Mouse (Mus musculus) stomach, embryonic 15.5 days (tissue): ENCODE results near the gene Mmp12. TPM values are rescaled to one million over a fixed set of nuclear protein-coding genes. Genes with fewer than 3 reads are reported as not detected.
"Not testable (repeated sequence)": the region's sequence is repeated elsewhere in the genome, so short reads cannot be mapped to it uniquely, and the experiment has no call there.

Experiments
- ATAC-seq: fragments of 200-750 bp; cut with Nextera tagmentation; 2 replicates; pipeline ENCODE4 v1.8.0; 2017; ENCODE audit warnings: low read depth, moderate number of reproducible peaks, moderate TSS enrichment; ENCODE audit not compliant: insufficient read depth, low FRiP score
- H3K27ac ChIP-seq: fragments of 300-500 bp; sonication (generic); 2 replicates; pipeline ENCODE4 v1.5.1; 2015; ENCODE audit warnings: mild to moderate bottlenecking, inconsistent platforms
- H3K27me3 ChIP-seq: fragments of 300-500 bp; sonication (generic); replicated peaks from 2 replicates; pipeline ENCODE4 v1.6.1; 2015; ENCODE audit warnings: inconsistent platforms
- H3K36me3 ChIP-seq: fragments of 300-500 bp; sonication (generic); 2 replicates; pipeline ENCODE4 v1.6.1; 2015; ENCODE audit warnings: inconsistent platforms
- H3K4me1 ChIP-seq: fragments of 300-500 bp; sonication (generic); 2 replicates; pipeline ENCODE4 v1.6.1; 2015; ENCODE audit warnings: inconsistent platforms
- H3K4me2 ChIP-seq: fragments of 300-500 bp; sonication (generic); 2 replicates; pipeline ENCODE4 v1.6.1; 2015; ENCODE audit warnings: mild to moderate bottlenecking, inconsistent platforms
- H3K4me3 ChIP-seq: fragments of 300-500 bp; sonication (generic); replicated peaks from 2 replicates; pipeline ENCODE4 v1.5.1; 2015; ENCODE audit warnings: inconsistent platforms
- H3K9ac ChIP-seq: fragments of 300-500 bp; sonication (generic); 2 replicates; pipeline ENCODE4 v1.6.1; 2015; ENCODE audit warnings: inconsistent platforms
- H3K9me3 ChIP-seq: fragments of 300-500 bp; sonication (generic); 2 replicates; pipeline ENCODE4 v1.6.1; 2016; ENCODE audit warnings: inconsistent platforms
- whole genome bisulfite sequencing: fragments of 180-500 bp; shearing (Covaris S2); methylation state at CpG from one replicate; pipeline ENCODE4 v1.1.7; 2015; 5-methylcytosine and 5-hydroxymethylcytosine counted together
- polyA plus RNA-seq: library from polyadenylated mRNA; unstranded; fragments of >200 nt; fragmentation: Nextera tagmentation; extraction: Ambion mirVana; gene quantifications from 2 replicates; pipeline ENCODE4 v1.2.1, GENCODE M21; 2015

Mmp12 gene
- polyA plus RNA-seq: 0.14 and 0.28 TPM in 2 replicates

GRCm38 (mm10) chr9:7344107-7344506, at the start of gene Mmp12:
Gene Mmp12, plus strand, starts transcription at chr9:7344381.
- Histone ChIP-seq H3K36me3 (no peaks in the 10 kb centered on the region), H3K27me3 (no peaks in the 10 kb centered on the region), H3K9ac (no peak within 1 kb of the TSS), H3K4me3 (no peak within 1 kb of the TSS), H3K9me3 (no peaks in the 10 kb centered on the region), H3K27ac (no peak within 1 kb of the TSS), H3K4me1 (no peaks in the 10 kb centered on the region), H3K4me2 (no peak within 1 kb of the TSS)
- no peak for ATAC-seq

DNA sequence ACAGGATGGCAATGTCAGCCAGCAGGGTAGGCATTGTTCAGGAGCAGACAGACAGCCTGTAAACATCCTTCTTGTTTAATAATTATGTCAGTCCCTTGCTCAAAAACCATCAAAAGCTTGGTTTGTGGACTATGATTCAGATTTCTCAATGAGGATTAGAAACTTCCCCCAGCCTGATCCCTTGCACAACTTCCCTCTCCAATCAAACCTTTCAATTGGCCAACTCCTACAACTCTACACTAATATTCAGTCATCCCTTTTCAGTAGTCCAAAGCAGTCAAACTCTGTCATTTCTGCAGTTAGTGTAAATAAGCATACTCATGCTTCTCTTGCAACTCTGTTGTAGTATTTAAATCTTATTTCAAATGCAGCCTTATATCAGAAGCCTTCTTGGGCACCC, 12.3 kb upstream of the Mmp12 start:
- H3K36me3 ChIP-seq: no peaks in the 10 kb centered on the region
- ATAC-seq: no peak
- no peak overlapping the region for H3K4me3 ChIP-seq

GRCm38 (mm10) chr9:7335766-7336680, 8.2 kb upstream of the Mmp12 start:
- WGBS: 73% methylated on average over 5 of the region's 6 CpGs
- no peak overlapping the region for H3K27ac ChIP-seq
- H3K36me3 ChIP-seq: no peaks in the 10 kb centered on the region
- no peaks in the 10 kb centered on the region for H3K9me3 ChIP-seq
- no peak overlapping the region for H3K9ac ChIP-seq
- H3K27me3 ChIP-seq: no peaks in the 10 kb centered on the region
- no peak overlapping the region for H3K4me3 ChIP-seq
- H3K4me2 ChIP-seq: no peak overlapping the region
- no peaks in the 10 kb centered on the region for H3K4me1 ChIP-seq
- ATAC-seq: no peak

More for the DNA sequence above, 12.3 kb upstream of the Mmp12 start:
- Histone ChIP-seq H3K27ac (no peak overlapping the region), H3K9me3 (no peaks in the 10 kb centered on the region), H3K4me1 (no peaks in the 10 kb centered on the region), H3K4me2 (no peak overlapping the region), H3K27me3 (no peaks in the 10 kb centered on the region), H3K9ac (no peak overlapping the region)

GRCm38 (mm10) chr9:7336740-7337483, 7.3 kb upstream of the Mmp12 start:
- no peak overlapping the region for H3K4me3 ChIP-seq
- no peak for ATAC-seq
- no peak overlapping the region for H3K4me2 ChIP-seq

GRCm38 (mm10) chr9:7345513-7345912, 1.3 kb downstream of the Mmp12 start:
- no peaks in the 10 kb centered on the region for H3K36me3 ChIP-seq
- no peak overlapping the region for H3K27ac ChIP-seq
- 84% methylated on average over 2 of the region's 2 CpGs for WGBS
- no peak overlapping the region for H3K4me2 ChIP-seq
- no peaks in the 10 kb centered on the region for H3K9me3 ChIP-seq
- no peak for ATAC-seq
- H3K27me3 ChIP-seq: no peaks in the 10 kb centered on the region
- no peaks in the 10 kb centered on the region for H3K4me1 ChIP-seq
- no peak overlapping the region for H3K4me3 ChIP-seq
- no peak overlapping the region for H3K9ac ChIP-seq

More at GRCm38 (mm10) chr9:7336740-7337483, 7.3 kb upstream of the Mmp12 start:
- H3K36me3 ChIP-seq: no peaks in the 10 kb centered on the region
- H3K9ac ChIP-seq: no peak overlapping the region
- H3K9me3 ChIP-seq: no peaks in the 10 kb centered on the region
- H3K27ac ChIP-seq: no peak overlapping the region
- H3K27me3 ChIP-seq: no peaks in the 10 kb centered on the region
- H3K4me1 ChIP-seq: no peaks in the 10 kb centered on the region

- H3K36me3 ChIP-seq: no peaks in the 10 kb centered on the region
- no peak for ATAC-seq
- no peaks in the 10 kb centered on the region for H3K27me3 ChIP-seq
- no peaks in the 10 kb centered on the region for H3K4me1 ChIP-seq
- no peak overlapping the region for H3K27ac ChIP-seq
- 73% methylated on average over 3 of the region's 3 CpGs for WGBS
- no peak overlapping the region for H3K4me3 ChIP-seq
- H3K9me3 ChIP-seq: no peaks in the 10 kb centered on the region
- H3K4me2 ChIP-seq: no peak overlapping the region
- H3K9ac ChIP-seq: no peak overlapping the region
Measured at GRCm38 (mm10) chr9:7354535-7354934, 10.4 kb downstream of the Mmp12 start.

- no peaks in the 10 kb centered on the region for H3K27me3 ChIP-seq
- H3K4me3 ChIP-seq: no peak within 1 kb of the TSS
- no peak within 1 kb of the TSS for H3K27ac ChIP-seq
- no peak for ATAC-seq
- no peaks in the 10 kb centered on the region for H3K36me3 ChIP-seq
- H3K9ac ChIP-seq: no peak within 1 kb of the TSS
- no peaks in the 10 kb centered on the region for H3K4me1 ChIP-seq
- H3K4me2 ChIP-seq: no peak within 1 kb of the TSS
- no peaks in the 10 kb centered on the region for H3K9me3 ChIP-seq
Measured at GRCm38 (mm10) chr9:7387947-7388346, 43.8 kb downstream of the Mmp12 start, which contains the start of gene Mmp1b. Gene Mmp1b, minus strand, starts transcription at chr9:7388047.

GRCm38 (mm10) chr9:7396556-7396955, 52.4 kb downstream of the Mmp12 start:
- H3K36me3 ChIP-seq, H3K4me1 ChIP-seq: not testable (repeated sequence)
- 80% methylated on average over 8 of the region's 8 CpGs for WGBS

More at GRCm38 (mm10) chr9:7396556-7396955, 52.4 kb downstream of the Mmp12 start:
- H3K27me3 ChIP-seq, ATAC-seq, H3K9me3 ChIP-seq, H3K4me3 ChIP-seq, H3K4me2 ChIP-seq, H3K9ac ChIP-seq, H3K27ac ChIP-seq: not testable (repeated sequence)

Other genes starting within 250 kb of the Mmp12 start
- gene Dync2h1, start 159.9 kb upstream of the Mmp12 start, polyA plus RNA-seq: 12.4 and 12.9 TPM in 2 replicates
- 124 and 127 TPM in 2 replicates for gene Dcun1d5, start 159.9 kb upstream of the Mmp12 start, polyA plus RNA-seq
- 0.48 and 0.55 TPM in 2 replicates for gene Mmp13, start 71.9 kb upstream of the Mmp12 start, polyA plus RNA-seq
- gene Mmp1b, start 43.7 kb downstream of the Mmp12 start, polyA plus RNA-seq: not detected in 2 replicates
- 0.06 TPM in 1 of 2 replicates, not detected in the other for gene Mmp3, start 101.4 kb downstream of the Mmp12 start, polyA plus RNA-seq
- gene Mmp10, start 158.0 kb downstream of the Mmp12 start, polyA plus RNA-seq: 0.08 TPM in 1 of 2 replicates, not detected in the other
- 8.3 and 11.7 TPM in 2 replicates for gene Mmp8, start 214.1 kb downstream of the Mmp12 start, polyA plus RNA-seq
- 0.06 TPM in 1 of 2 replicates, not detected in the other for gene Mmp27, start 227.0 kb downstream of the Mmp12 start, polyA plus RNA-seq